20 mouse cellular contexts compared by ENCODE assay signal in genomic region chr17:88769283-88769859, GRCm38 (mm10). TPM values are rescaled to one million over a fixed set of nuclear protein-coding genes. Genes with fewer than 3 reads are reported as not detected.
DNase-seq lines count a peak whose midpoint lies in the region; ATAC-seq lines count a peak whose summit lies in the region.
"Had no signal": no experiment of that assay in that cellular context is flagged by ENCODE, and none has a peak within 500 bp of the region (broad histone marks: within the 10 kb centered on the region; RNA-seq: fewer than 3 reads in every experiment).

No protein-coding gene starts in this region.

- no peaks in the 10 kb centered on the region for H3K36me3 ChIP-seq in hindbrain, embryonic 11.5 days (ENCODE audit: control insufficient read depth, insufficient read depth, low read length)
- no peaks in the 10 kb centered on the region for H3K36me3 ChIP-seq in hindbrain, embryonic 12.5 days
- H3K36me3 ChIP-seq in neural tube, embryonic 13.5 days, result no peaks in the 10 kb centered on the region
- no peaks in the 10 kb centered on the region for H3K36me3 ChIP-seq in midbrain, embryonic 12.5 days
- H3K36me3 ChIP-seq in kidney, embryonic 16.5 days (ENCODE audit: insufficient read depth, low read length), result no peaks in the 10 kb centered on the region
- H3K36me3 ChIP-seq: embryonic facial prominence, embryonic 13.5 days had no signal

- WGBS in hindbrain, embryonic 11.5 days, result 64% methylated on average over 2 of the region's 2 CpGs
- WGBS in hindbrain, embryonic 12.5 days, result 59% methylated on average over 2 of the region's 2 CpGs
- WGBS in neural tube, embryonic 13.5 days, result 49% methylated on average over 2 of the region's 2 CpGs
- WGBS in midbrain, embryonic 12.5 days, result 37% methylated on average over 2 of the region's 2 CpGs
- 74% methylated on average over 2 of the region's 2 CpGs for WGBS in kidney, embryonic 16.5 days

- H3K4me3 ChIP-seq in hindbrain, embryonic 11.5 days (ENCODE audit: low read depth, low read length), result no peak overlapping the region
- H3K4me3 ChIP-seq in hindbrain, embryonic 12.5 days, result no peak overlapping the region
- no peak overlapping the region for H3K4me3 ChIP-seq in neural tube, embryonic 13.5 days
- H3K4me3 ChIP-seq in midbrain, embryonic 12.5 days, result no peak overlapping the region
- no peak overlapping the region for H3K4me3 ChIP-seq in kidney, embryonic 16.5 days (ENCODE audit: low read length)
- H3K4me3 ChIP-seq: embryonic facial prominence, embryonic 13.5 days had no signal

- H3K27ac ChIP-seq in hindbrain, embryonic 11.5 days (ENCODE audit: low read depth, low read length), result no peak overlapping the region
- H3K27ac ChIP-seq in hindbrain, embryonic 12.5 days, result no peak overlapping the region
- H3K27ac ChIP-seq in neural tube, embryonic 13.5 days (replicated peaks), result peak overlapping the region; percentile 23; the same call in 1 of the 2 replicates
- no peak overlapping the region for H3K27ac ChIP-seq in midbrain, embryonic 12.5 days (replicated peaks)
- no peak overlapping the region for H3K27ac ChIP-seq in kidney, embryonic 16.5 days (ENCODE audit: low read length)
- H3K27ac ChIP-seq: embryonic facial prominence, embryonic 13.5 days; liver, embryonic 14.5 days had no signal

- no peaks in the 10 kb centered on the region for H3K9me3 ChIP-seq in hindbrain, embryonic 11.5 days (ENCODE audit: control insufficient read depth, low read length)
- peaks cover 6% of the 10 kb centered on the region; the same call in 1 of the 2 replicates for H3K9me3 ChIP-seq in hindbrain, embryonic 12.5 days (replicated peaks)
- no peaks in the 10 kb centered on the region for H3K9me3 ChIP-seq in neural tube, embryonic 13.5 days
- peaks cover 3% of the 10 kb centered on the region; the same call in 1 of the 2 replicates for H3K9me3 ChIP-seq in midbrain, embryonic 12.5 days
- peaks cover 3% of the 10 kb centered on the region; the same call in 1 of the 2 replicates for H3K9me3 ChIP-seq in kidney, embryonic 16.5 days (ENCODE audit: low read length)
- H3K9me3 ChIP-seq: embryonic facial prominence, embryonic 13.5 days had no signal

- H3K27me3 ChIP-seq in hindbrain, embryonic 11.5 days (ENCODE audit: control insufficient read depth, insufficient read depth, low read length), result no peaks in the 10 kb centered on the region
- no peaks in the 10 kb centered on the region for H3K27me3 ChIP-seq in hindbrain, embryonic 12.5 days
- H3K27me3 ChIP-seq in neural tube, embryonic 13.5 days, result no peaks in the 10 kb centered on the region
- peaks cover 8% of the 10 kb centered on the region for H3K27me3 ChIP-seq in midbrain, embryonic 12.5 days
- H3K27me3 ChIP-seq in kidney, embryonic 16.5 days (ENCODE audit: insufficient read depth, low read length), result no peaks in the 10 kb centered on the region
- H3K27me3 ChIP-seq: embryonic facial prominence, embryonic 13.5 days had no signal

- 0 out of 2 replicates have a peak, but pooled peaks have one; percentile 33 for ATAC-seq in hindbrain, embryonic 11.5 days (ENCODE audit: low FRiP score)
- ATAC-seq in hindbrain, embryonic 12.5 days (ENCODE audit: low FRiP score), result no peak; the same call in 1 of the 2 replicates
- no peak for ATAC-seq in neural tube, embryonic 13.5 days (ENCODE audit: low read depth)
- peak; percentile 50 for ATAC-seq in midbrain, embryonic 12.5 days (ENCODE audit: low FRiP score, low read depth)
- no peak for ATAC-seq in kidney, embryonic 16.5 days (ENCODE audit: low FRiP score, low TSS enrichment)
- ATAC-seq: intestine, embryonic 16.5 days; Patski had no signal

- H3K9ac ChIP-seq in hindbrain, embryonic 11.5 days (ENCODE audit: low read depth, low read length), result no peak overlapping the region
- H3K9ac ChIP-seq in hindbrain, embryonic 12.5 days, result no peak overlapping the region
- no peak overlapping the region; the same call in 1 of the 2 replicates for H3K9ac ChIP-seq in neural tube, embryonic 13.5 days
- H3K9ac ChIP-seq in midbrain, embryonic 12.5 days (replicated peaks), result no peak overlapping the region
- H3K9ac ChIP-seq in kidney, embryonic 16.5 days (replicated peaks; ENCODE audit: low read length), result no peak overlapping the region
- H3K9ac ChIP-seq: embryonic facial prominence, embryonic 13.5 days; liver, embryonic 14.5 days had no signal

- H3K4me2 ChIP-seq in hindbrain, embryonic 11.5 days (replicated peaks; ENCODE audit: low read depth, low read length), result no peak overlapping the region
- no peak overlapping the region for H3K4me2 ChIP-seq in hindbrain, embryonic 12.5 days (replicated peaks)
- H3K4me2 ChIP-seq in neural tube, embryonic 13.5 days, result no peak overlapping the region
- H3K4me2 ChIP-seq in midbrain, embryonic 12.5 days (replicated peaks), result no peak overlapping the region
- H3K4me2 ChIP-seq in kidney, embryonic 16.5 days (replicated peaks; ENCODE audit: low read depth, low read length), result no peak overlapping the region
- H3K4me2 ChIP-seq: embryonic facial prominence, embryonic 13.5 days had no signal

- DNase-seq in hindbrain, embryonic 11.5 days (ENCODE audit: low spot score), result no peak
- DNase-seq in neural tube, embryonic 10.5 days (ENCODE audit: extremely low spot score, low spot score), result no peak
- DNase-seq in heart, postnatal 14 days, result no peak
- DNase-seq: cerebellum, adult 11 months; cerebellum, postnatal 25 days; gastrocnemius, postnatal 10 days; heart, postnatal 10 days; kidney, postnatal 25 days; lung, postnatal 36 days had no signal

- intact Hi-C loops in heart, postnatal 14 days (cut with DNase I), result no loop called here

- peaks cover 2% of the 10 kb centered on the region; the same call in 1 of the 2 replicates for H3K4me1 ChIP-seq in hindbrain, embryonic 11.5 days (replicated peaks; ENCODE audit: control insufficient read depth, insufficient read depth, low read length)
- peaks cover 11% of the 10 kb centered on the region for H3K4me1 ChIP-seq in hindbrain, embryonic 12.5 days
- H3K4me1 ChIP-seq in neural tube, embryonic 13.5 days (replicated peaks), result peaks cover 19% of the 10 kb centered on the region
- H3K4me1 ChIP-seq in midbrain, embryonic 12.5 days, result peaks cover 4% of the 10 kb centered on the region
- H3K4me1 ChIP-seq in kidney, embryonic 16.5 days (ENCODE audit: insufficient read depth, low read length), result peaks cover 11% of the 10 kb centered on the region; the same call in 1 of the 2 replicates

RNA-seq across cellular contexts. Expression of gene Lhcgr, which starts 22.4 kb away (rescaled TPM):
- polyA plus RNA-seq in hindbrain, embryonic 11.5 days (2014; fragmentation: Nextera tagmentation; extraction: Ambion mirVana), result 0.69 and 1.0 TPM in 2 replicates
- polyA plus RNA-seq in hindbrain, embryonic 12.5 days (2016; fragmentation: Nextera tagmentation; extraction: Ambion mirVana), result 0.60 and 1.1 TPM in 2 replicates
- 1.5 and 2.2 TPM in 2 replicates for polyA plus RNA-seq in neural tube, embryonic 13.5 days (2015; fragmentation: Nextera tagmentation; extraction: Ambion mirVana)
- 0.19 and 0.22 TPM in 2 replicates for polyA plus RNA-seq in midbrain, embryonic 12.5 days (2016; fragmentation: Nextera tagmentation; extraction: Ambion mirVana)
- polyA plus RNA-seq in kidney, embryonic 16.5 days (2015; fragmentation: Nextera tagmentation; extraction: Ambion mirVana), result 0.14 and 0.45 TPM in 2 replicates
- under 1 TPM in 1 of 2 experiments, not detected in 1; 0.20 TPM for total RNA-seq in heart, postnatal 14 days (2021)
- total RNA-seq: heart, adult 8-10 months; monocyte, adult 5-6 weeks; neutrophil, adult 5-6 weeks had no signal
- polyA plus RNA-seq: liver, embryonic 14.5 days; Patski had no signal

Comparison
In these comparisons a context has a peak if more than half of its experiments do, and no peak if none do; other contexts are left out.
1. ATAC-seq: peak in hindbrain, embryonic 11.5 days (single experiment) and midbrain, embryonic 12.5 days (single experiment); none in hindbrain, embryonic 12.5 days (single experiment), neural tube, embryonic 13.5 days (single experiment) and kidney, embryonic 16.5 days (single experiment).